Mouse (Mus musculus) left cerebral cortex, adult 18-20 months (tissue): ENCODE measurements around the gene Dnajc13. TPM values are rescaled to one million over a fixed set of nuclear protein-coding genes. Genes with fewer than 3 reads are reported as not detected.
A peak's percentile ranks its signal among the peaks of the same experiment; 100 is the strongest.

ENCODE experiments used
- DNase-seq, 2 experiments: peaks; one replicate each; pipeline ENCODE4 v3.0.0; 2021 to 2022; ENCODE audit warnings: low spot score in 2 of 2, mixed read lengths in 1 of 2
- total RNA-seq, 2 experiments: library from RNA; stranded (reverse); gene quantifications; 2 replicates each; pipeline ENCODE4 v1.2.3; 2021

Dnajc13 gene
- total RNA-seq, 2 experiments from 2014 or later, result 72.3 to 73.1 TPM

- DNase-seq, result no peak
These were observed 139.1 kb downstream of the Dnajc13 start for GRCm38 (mm10) chr9:104123622-104124021.

DNA sequence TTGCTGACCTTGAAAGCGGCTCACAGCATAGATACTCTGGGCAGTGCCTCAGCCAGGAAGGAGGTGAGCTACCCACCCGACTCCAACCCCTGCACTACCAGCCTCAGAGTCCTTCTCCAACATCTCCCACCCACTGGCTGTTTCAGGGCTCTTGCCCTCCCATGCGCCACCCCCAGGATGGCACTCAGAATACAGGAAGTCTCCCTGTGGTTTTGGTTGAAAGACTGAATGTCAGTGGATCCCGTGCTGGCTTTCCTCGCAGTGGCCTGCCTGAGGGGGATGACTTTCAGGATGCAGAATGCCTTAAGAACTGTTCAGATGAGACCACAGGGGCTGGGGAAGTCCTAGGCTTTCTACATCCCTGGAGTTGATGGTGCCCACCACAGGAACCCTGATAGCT, 139.6 kb downstream of the Dnajc13 start:
- no peak for DNase-seq

GRCm38 (mm10) chr9:104109151-104109550, 153.6 kb downstream of the Dnajc13 start:
- no peak for DNase-seq

DNA sequence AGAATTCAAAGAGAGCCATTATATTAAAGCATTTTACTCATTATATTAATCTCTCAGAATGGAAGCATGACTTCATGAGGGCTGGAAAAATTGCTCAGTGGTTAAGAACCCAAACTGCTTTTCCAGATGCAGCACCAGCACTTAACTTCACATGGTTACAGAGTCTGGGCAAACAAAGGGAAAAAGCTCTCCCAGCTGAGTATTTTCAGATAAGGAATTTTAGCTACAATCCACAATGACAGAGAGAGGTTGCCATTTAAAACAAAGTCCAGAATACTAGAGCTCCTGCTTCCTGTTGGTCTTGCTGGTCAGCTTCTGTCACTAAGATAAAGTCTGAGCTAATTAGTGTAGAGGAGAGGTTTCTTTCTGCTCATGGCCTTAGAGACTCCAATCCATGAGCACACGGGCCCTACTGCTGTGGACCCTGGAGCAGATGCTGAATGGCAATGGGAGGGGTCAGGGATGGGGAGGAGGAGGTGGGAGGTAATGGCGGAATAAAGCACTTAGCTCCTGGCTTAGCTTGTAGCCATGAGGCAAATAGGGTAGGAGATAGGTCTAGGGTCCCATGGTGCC, 154.1 kb downstream of the Dnajc13 start:
- DNase-seq, result no peak

- no peak for DNase-seq
These were observed 155.2 kb downstream of the Dnajc13 start for GRCm38 (mm10) chr9:104107482-104107881.

DNA sequence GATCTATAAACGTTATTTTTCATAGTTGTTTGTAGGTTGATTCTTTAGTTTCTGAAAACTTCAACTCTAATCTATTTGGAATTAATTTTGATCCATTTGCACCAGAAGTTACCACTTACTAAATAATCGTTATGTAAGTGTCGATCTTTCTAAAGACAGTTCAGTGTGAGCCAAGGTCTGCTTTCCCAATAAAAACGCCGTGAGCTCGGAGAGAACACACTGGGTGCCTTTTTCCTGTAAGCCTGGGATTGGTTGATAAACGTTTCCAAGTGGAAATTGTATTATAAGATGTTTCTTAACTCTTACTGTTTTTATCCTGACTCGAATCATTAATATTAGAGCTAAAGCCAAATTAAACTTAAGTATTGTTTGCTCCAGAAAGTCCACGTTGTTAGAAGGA, 155.8 kb downstream of the Dnajc13 start:
- DNase-seq, result no peak

DNA sequence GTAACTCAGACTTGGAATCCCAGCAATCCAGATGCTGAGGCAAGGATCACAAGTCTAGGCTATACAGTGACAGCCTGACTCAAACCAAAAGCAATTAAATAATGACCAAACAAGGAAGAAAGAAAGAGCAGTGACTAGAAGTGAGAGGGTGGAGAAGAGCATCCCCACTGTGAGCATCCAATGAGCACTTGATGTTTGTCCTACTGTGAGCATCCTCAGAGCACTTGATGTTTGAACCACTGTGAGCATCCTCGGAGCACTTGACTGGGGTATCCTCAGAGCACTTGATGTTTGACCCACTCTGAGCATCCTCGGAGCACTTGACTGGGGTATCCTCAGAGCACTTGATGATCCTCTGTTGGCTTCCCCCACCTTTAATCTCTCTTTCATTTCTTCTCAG, 157.7 kb downstream of the Dnajc13 start:
- DNase-seq, result no peak

DNA sequence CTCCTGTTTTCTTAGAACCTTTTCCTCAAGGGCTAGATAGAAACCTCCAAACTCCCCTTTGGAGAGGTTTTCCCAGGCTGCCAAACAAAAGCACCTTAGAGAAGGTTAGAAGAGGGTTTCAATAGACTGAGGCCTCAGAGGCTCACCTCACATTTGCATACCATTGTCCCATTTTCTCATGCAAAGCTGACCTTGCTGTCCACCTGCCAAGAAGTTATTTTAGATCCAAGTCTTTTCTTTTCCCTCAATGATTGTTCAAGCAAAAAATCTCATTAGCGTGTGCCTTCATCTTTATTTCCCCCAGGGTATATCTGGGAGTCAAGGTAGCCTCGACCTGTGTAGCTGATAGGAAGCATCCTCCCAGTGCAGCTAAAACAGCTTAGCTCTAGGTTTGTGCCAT, 159.8 kb downstream of the Dnajc13 start:
- no peak for DNase-seq

DNA sequence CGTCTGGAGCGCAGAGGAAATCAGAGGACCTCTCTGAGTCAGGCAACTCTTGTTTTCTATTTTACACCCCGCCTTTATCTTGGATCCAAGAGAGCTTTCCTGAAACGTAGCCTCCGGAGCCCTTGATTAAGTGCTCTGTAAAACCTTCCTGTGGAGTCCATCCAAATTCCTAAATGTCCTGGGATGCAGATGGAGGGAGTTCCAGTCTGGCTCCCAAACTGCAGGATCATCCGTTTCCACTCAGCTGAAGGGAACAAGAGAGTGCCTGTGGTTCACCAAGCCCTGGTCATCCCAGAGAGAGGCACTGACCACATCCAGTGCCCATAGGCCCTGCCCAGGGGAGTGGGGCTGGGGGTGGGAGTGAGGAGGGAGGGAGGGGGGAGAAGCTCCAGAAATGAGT, 160.4 kb downstream of the Dnajc13 start:
- no peak for DNase-seq

DNA sequence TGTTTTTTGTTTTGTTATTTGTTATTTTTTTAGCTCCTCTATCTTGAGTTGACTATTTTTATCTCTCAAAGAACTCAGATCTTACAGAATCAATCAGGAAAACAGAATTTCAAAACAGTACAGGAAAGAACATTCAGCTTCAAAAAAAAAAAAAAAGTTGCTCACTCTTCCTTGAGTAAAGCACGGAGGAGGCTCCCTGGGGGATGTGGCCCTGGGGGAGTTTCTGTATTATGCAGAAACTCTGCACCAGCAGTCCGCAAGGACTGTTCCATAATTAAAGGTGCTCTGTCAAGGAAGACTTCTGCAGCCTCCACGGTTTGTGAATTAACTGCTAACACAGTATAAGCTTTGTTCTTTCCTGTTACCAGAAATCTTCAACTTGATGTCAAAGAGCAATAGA, 161.3 kb downstream of the Dnajc13 start:
- DNase-seq, result peak in 1 of 2 experiments; percentile 21

Other genes starting within 250 kb of the Dnajc13 start
- gene Gm28305, start 222.3 kb downstream of the Dnajc13 start, total RNA-seq, result not detected
- 10 to 100 TPM; 39.2 to 44.2 TPM for gene Uba5, start 199.8 kb downstream of the Dnajc13 start, total RNA-seq
- gene Acad11, start 199.6 kb downstream of the Dnajc13 start, total RNA-seq, result 10 to 100 TPM; 20.3 to 22.7 TPM
- gene Ackr4, start 136.0 kb downstream of the Dnajc13 start, total RNA-seq, result under 1 TPM in 1 of 2 experiments, not detected in 1; 0.21 TPM
- under 1 TPM; 0.14 to 0.19 TPM for gene Acpp, start 74.8 kb upstream of the Dnajc13 start, total RNA-seq